Mouse (Mus musculus) thymus, adult 2 months (tissue): ENCODE measurements around the gene Icam5.

Experiments used
- CTCF ChIP-seq: fragments of 200-500 bp; IDR thresholded peaks from 2 replicates; pipeline ENCODE4 v1.5.1; 2012; ENCODE audit warnings: mild to moderate bottlenecking, control low read depth, low read length, moderate library complexity, borderline replicate concordance; ENCODE audit not compliant: control insufficient read depth, poor library complexity, insufficient read depth; ENCODE audit errors: extremely low read depth
- POLR2A ChIP-seq: fragments of 200-500 bp; IDR thresholded peaks from 2 replicates; pipeline ENCODE4 v1.6.1; 2012; ENCODE audit warnings: mild to moderate bottlenecking, low read length, control low read depth, moderate library complexity; ENCODE audit not compliant: control insufficient read depth, poor library complexity, insufficient read depth; ENCODE audit errors: extremely low read depth

DNA sequence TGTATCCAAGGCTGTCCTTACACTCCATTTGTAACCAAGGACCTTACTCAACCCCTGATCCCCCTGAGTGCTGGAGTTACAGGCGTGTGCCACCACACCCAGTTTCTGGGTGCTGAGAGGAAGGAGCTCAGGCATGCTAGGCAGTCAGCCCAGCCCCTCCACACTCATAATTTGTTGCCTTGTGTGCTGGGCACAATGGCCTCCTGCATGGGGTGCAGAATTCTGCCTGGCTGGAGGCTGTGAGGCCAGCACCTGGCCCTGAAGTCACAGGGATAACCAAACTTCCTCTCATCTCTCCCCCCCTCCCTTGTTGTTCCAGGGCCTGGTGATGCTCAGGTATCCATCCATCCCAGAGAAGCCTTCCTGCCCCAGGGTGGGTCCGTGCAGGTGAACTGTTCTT is 13.3 kb upstream of the Icam5 start:
- TF ChIP-seq CTCF: no peak
- no peak for TF ChIP-seq POLR2A
